Mouse (Mus musculus) forebrain, postnatal 0 days (tissue): ENCODE data around the gene Ier5. TPM values are rescaled to one million over a fixed set of nuclear protein-coding genes. Genes with fewer than 3 reads are reported as not detected.

ENCODE experiments used
- ATAC-seq: fragments of 200-750 bp; cut with Nextera tagmentation; 2 replicates; pipeline ENCODE4 v1.8.0; 2017; ENCODE audit warnings: mild to moderate bottlenecking, moderate library complexity
- DNase-seq: peaks from one replicate; pipeline ENCODE4 v3.0.0-alpha.2; 2015
- H3K27ac ChIP-seq: fragments of 300-500 bp; sonication (generic); 2 replicates; pipeline ENCODE4 v1.5.1; 2014; ENCODE audit warnings: low read depth, mild to moderate bottlenecking, antibody characterized with exemption, low read length, moderate library complexity, mixed read lengths
- H3K27me3 ChIP-seq: fragments of 300-500 bp; sonication (generic); 2 replicates; pipeline ENCODE4 v1.6.1; 2014; ENCODE audit warnings: mild to moderate bottlenecking, low read length, mixed read lengths; ENCODE audit not compliant: insufficient read depth
- H3K36me3 ChIP-seq: fragments of 300-500 bp; sonication (generic); 2 replicates; pipeline ENCODE4 v1.6.1; 2014; ENCODE audit warnings: mild to moderate bottlenecking, moderate library complexity; ENCODE audit not compliant: insufficient read depth
- H3K4me1 ChIP-seq: fragments of 300-500 bp; sonication (generic); 2 replicates; pipeline ENCODE4 v1.6.1; 2014; ENCODE audit warnings: antibody characterized with exemption; ENCODE audit not compliant: insufficient read depth
- H3K4me2 ChIP-seq: fragments of 300-500 bp; sonication (generic); 2 replicates; pipeline ENCODE4 v1.6.1; 2014; ENCODE audit warnings: low read depth, mild to moderate bottlenecking, moderate library complexity
- H3K4me3 ChIP-seq: fragments of 300-500 bp; sonication (generic); 2 replicates; pipeline ENCODE4 v1.5.1; 2014; ENCODE audit warnings: low read depth, low read length, mixed read lengths
- H3K9ac ChIP-seq: fragments of 300-500 bp; sonication (generic); 2 replicates; pipeline ENCODE4 v1.6.1; 2014; ENCODE audit warnings: mild to moderate bottlenecking
- H3K9me3 ChIP-seq: fragments of 300-500 bp; sonication (generic); 2 replicates; pipeline ENCODE4 v1.6.1; 2016; ENCODE audit warnings: low read length
- CTCF ChIP-seq: sonication (generic); IDR thresholded peaks from 2 replicates; pipeline ENCODE4 v1.5.1; 2016; ENCODE audit warnings: antibody characterized with exemption, control low read depth, low read depth
- WGBS: fragments of 180-500 bp; shearing (Covaris S2); extraction: QIAGEN DNeasy Blood & Tissue Kit; methylation state at CpG from one replicate; pipeline ENCODE4 v1.1.7; 2014; 5-methylcytosine and 5-hydroxymethylcytosine counted together
- polyA plus RNA-seq: library from polyadenylated mRNA; unstranded; fragments of >200 nt; fragmentation: Nextera tagmentation; extraction: Ambion mirVana; gene quantifications from 2 replicates; pipeline ENCODE4 v1.2.1, GENCODE M21; 2015
- total RNA-seq: library from RNA; depleted of rRNA; stranded (reverse); fragments of >200 nt; gene quantifications from 2 replicates; pipeline ENCODE4 v1.2.3, GENCODE M21; 2014

Ier5 gene
- total and polyA plus RNA-seq, 2 experiments from 2014 or later = 9.4 to 46.0 TPM

DNA sequence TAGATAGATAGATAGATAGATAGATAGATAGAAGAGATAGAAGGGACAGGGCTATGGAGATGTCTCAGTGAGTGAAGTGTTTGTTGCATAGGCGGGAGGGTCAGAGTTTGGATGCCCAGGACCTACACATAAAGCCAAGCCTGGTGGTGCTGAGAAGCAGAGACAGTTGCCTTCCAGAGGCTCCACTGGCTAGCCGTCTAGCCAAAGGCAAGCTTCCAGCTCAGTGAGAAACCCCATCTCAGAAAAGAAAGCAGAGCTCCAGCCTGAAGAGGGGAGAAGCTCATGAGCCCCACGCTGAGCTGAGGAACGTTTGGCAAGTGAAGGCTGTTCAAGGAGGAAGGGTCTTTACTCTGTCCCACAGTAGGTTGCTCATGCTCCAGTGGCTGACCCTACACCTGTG lies 3.2 kb upstream of the Ier5 start:
- DNase-seq = no peak

DNA sequence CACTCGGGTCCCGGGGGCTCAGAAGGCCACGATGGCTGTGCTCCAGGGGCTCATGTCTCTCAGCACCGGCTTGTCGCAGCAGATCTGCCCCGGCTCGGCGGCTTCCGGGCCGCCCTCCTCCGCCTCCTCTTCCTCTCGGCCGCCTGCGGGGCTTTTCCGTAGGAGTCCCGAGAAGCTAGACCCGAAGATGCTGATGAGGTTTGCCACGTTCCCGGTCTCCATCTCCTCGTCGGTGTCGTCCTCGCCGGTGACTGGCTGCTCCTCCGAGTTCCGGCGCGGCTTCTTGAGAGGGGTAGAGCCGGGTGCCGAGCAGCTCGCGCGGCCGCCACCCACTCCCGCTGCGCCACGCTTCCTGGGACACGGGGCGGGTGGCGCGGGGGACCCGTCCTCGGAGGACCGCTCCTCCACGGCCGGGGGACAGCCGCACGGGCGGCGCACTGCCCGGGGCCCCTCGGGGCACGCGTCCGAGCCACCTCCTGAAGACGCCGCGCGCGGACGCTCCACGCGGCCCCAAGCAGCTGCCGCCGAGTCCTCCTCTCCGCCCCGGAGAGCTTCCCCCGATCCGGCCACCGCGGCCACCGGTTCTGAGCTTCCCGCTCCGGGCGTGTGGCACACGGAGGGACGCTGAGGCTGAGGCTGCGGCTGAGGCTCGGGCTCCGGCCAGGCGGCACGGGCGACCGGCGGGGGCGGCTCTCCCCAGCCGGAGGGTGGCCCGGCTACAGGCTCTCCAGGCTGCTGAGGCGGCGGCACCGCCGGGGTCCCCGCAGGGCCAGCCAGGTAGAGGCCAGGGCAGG lies 753 bp downstream of the Ier5 start:
- Histone ChIP-seq H3K27ac (peak overlapping the region; percentile 89), H3K4me1 (no peaks in the 10 kb centered on the region; the same call in 1 of the 2 replicates), H3K9me3 (no peaks in the 10 kb centered on the region), H3K4me3 (peak overlapping the region; percentile 64), H3K27me3 (no peaks in the 10 kb centered on the region), H3K9ac (peak overlapping the region; percentile 79), H3K36me3 (no peaks in the 10 kb centered on the region), H3K4me2 (peak overlapping the region; percentile 60)
- TF ChIP-seq CTCF = no peak
- under 1% methylated on average over 72 of the region's 93 CpGs for WGBS
- ATAC-seq (peak; percentile 37), DNase-seq (peak; percentile 68)

More for the DNA sequence above, 3.2 kb upstream of the Ier5 start:
- Histone ChIP-seq H3K9me3 (no peaks in the 10 kb centered on the region), H3K4me2 (no peak overlapping the region), H3K4me1 (no peaks in the 10 kb centered on the region), H3K9ac (no peak overlapping the region), H3K27ac (no peak overlapping the region), H3K27me3 (no peaks in the 10 kb centered on the region), H3K36me3 (no peaks in the 10 kb centered on the region), H3K4me3 (no peak overlapping the region)
- WGBS = 81% methylated on average over 4 of the region's 4 CpGs
- TF ChIP-seq CTCF = no peak
- no peak for ATAC-seq

GRCm38 (mm10) chr1:155097931-155098485 lies 1.4 kb downstream of the Ier5 start:
- whole genome bisulfite sequencing = under 1% methylated on average over 33 of the region's 33 CpGs
- DNase-seq (peak; percentile 61), ATAC-seq (no peak)
- no peaks in the 10 kb centered on the region for H3K9me3 ChIP-seq
- H3K4me1 ChIP-seq = peaks cover 6% of the 10 kb centered on the region
- H3K27me3 ChIP-seq = no peaks in the 10 kb centered on the region
- peak overlapping the region; percentile 64 for H3K4me3 ChIP-seq
- no peaks in the 10 kb centered on the region for H3K36me3 ChIP-seq
- H3K9ac ChIP-seq = peak overlapping the region; percentile 79
- no peak for TF ChIP-seq CTCF
- H3K27ac ChIP-seq = peak overlapping the region; percentile 89
- H3K4me2 ChIP-seq = peak overlapping the region; percentile 60

- Histone ChIP-seq H3K4me2 (peak overlapping the region; percentile 60), H3K27me3 (no peaks in the 10 kb centered on the region), H3K9ac (peak overlapping the region; percentile 79), H3K36me3 (no peaks in the 10 kb centered on the region), H3K9me3 (no peaks in the 10 kb centered on the region), H3K4me1 (peaks cover 13% of the 10 kb centered on the region), H3K27ac (no peak overlapping the region), H3K4me3 (peak overlapping the region; percentile 64)
- ATAC-seq (no peak), DNase-seq (no peak)
- TF ChIP-seq CTCF = no peak
- WGBS = 19% methylated on average over 6 of the region's 6 CpGs
Measured at GRCm38 (mm10) chr1:155097354-155097753, 2.1 kb downstream of the Ier5 start.

GRCm38 (mm10) chr1:155096620-155097261 lies 2.7 kb downstream of the Ier5 start:
- no peak for TF ChIP-seq CTCF
- ATAC-seq (no peak), DNase-seq (no peak)
- Histone ChIP-seq H3K4me2 (peak overlapping the region; percentile 60), H3K4me3 (peak overlapping the region; percentile 64), H3K9ac (peak overlapping the region; percentile 79; the same call in 1 of the 2 replicates), H3K27me3 (no peaks in the 10 kb centered on the region), H3K4me1 (peaks cover 16% of the 10 kb centered on the region), H3K27ac (no peak overlapping the region), H3K9me3 (no peaks in the 10 kb centered on the region), H3K36me3 (no peaks in the 10 kb centered on the region)
- 65% methylated on average over 4 of the region's 4 CpGs for WGBS

DNA sequence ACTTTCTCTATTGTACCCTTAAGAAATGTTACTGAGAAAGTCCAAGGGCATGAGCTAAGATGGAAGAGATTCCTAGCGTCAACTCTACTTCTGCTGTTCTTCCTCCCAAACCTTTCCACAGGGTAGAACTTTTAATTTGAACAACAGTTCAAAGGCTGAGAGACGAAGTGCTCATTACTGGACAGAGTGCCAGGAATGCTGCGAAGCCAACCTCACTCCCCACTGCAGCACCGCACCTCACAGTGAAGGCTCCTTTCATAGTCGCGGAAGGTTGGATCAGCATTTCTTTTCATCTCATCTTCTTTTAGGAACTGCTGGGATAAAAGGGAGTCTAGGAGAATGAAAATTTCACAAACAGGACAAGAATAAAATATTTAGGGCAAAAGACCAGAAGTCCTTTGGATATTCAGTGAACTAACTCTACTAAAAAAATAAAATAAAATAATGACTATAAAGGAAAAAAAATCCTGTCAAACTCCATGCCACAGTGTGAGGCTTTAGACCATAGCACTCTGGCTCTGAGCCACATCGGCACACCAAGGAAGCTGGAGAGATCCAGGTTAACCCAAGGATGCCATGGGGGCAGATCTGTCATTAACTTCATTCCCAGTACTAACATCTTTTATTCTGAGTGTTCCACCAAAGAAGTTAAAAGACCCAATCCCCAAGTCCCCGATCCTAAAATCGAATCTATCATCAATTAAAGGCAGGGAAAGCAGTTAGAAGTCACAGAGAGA lies 5.3 kb downstream of the Ier5 start:
- no peak for TF ChIP-seq CTCF
- DNase-seq (no peak), ATAC-seq (no peak)
- H3K4me2 ChIP-seq = no peak overlapping the region
- H3K27ac ChIP-seq = no peak overlapping the region
- no peaks in the 10 kb centered on the region for H3K9me3 ChIP-seq
- no peak overlapping the region for H3K9ac ChIP-seq
- H3K27me3 ChIP-seq = no peaks in the 10 kb centered on the region
- H3K36me3 ChIP-seq = no peaks in the 10 kb centered on the region
- H3K4me3 ChIP-seq = no peak overlapping the region
- WGBS = 36% methylated on average over 9 of the region's 9 CpGs
- peaks cover 18% of the 10 kb centered on the region for H3K4me1 ChIP-seq
